Mouse (Mus musculus): ENCODE measurements around the gene Spon1.

Spon1 gene

GRCm38 (mm10) chr7:113765667-113766497 lies at the start of gene Spon1:
TSS of gene Spon1 (plus strand) at chr7:113765998.
- peak; percentile 25 for DNase-seq (ENCODE audit: low spot score)

DNA sequence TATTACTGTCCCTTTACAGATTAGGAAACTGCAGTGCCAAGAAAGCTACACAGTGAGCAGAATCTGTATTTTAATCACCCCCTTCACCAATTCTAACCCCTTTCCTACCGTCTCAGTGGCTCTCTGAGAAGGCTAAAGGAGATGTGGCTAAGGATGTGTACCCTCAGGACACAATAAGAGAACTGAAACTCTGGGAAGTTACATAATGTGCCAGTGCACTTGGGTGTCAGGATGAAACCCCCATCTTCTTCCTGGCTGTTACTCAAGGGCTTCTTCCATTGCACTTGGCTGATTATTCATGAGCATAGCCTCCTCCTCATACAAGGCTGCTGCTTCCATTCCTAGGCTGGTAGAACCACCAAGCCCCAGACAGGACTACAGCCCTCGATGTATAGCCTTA lies 43.8 kb upstream of the Spon1 start:
- DNase-seq (ENCODE audit: low spot score), result no peak

DNA sequence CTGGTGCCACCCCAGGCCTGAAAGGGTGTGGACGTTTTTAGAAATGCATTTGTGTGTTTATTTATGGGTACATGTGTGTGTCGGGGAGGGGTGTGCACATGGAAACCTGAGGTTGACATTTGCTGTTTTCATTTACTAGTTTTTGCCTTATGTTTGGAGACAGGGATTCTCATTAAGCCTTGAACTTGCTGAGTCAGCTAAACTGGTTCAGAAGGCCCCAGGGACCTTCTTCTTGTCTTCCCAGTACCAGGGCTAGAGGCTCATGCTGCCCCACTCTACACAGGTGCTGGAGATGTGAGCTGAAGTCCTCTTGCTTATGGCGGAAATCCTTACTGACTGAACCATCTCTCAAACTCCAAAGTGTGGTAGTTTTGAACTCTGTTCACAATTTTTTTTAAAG lies 41.9 kb upstream of the Spon1 start:
- DNase-seq (ENCODE audit: low spot score), result no peak

- DNase-seq (ENCODE audit: low spot score), result no peak
Measured at GRCm38 (mm10) chr7:113727999-113728713, 37.6 kb upstream of the Spon1 start.

GRCm38 (mm10) chr7:113728926-113729325 lies 36.9 kb upstream of the Spon1 start:
- DNase-seq (ENCODE audit: low spot score), result no peak

GRCm38 (mm10) chr7:113730406-113731247 lies 35.2 kb upstream of the Spon1 start:
- no peak for DNase-seq (ENCODE audit: low spot score)

DNA sequence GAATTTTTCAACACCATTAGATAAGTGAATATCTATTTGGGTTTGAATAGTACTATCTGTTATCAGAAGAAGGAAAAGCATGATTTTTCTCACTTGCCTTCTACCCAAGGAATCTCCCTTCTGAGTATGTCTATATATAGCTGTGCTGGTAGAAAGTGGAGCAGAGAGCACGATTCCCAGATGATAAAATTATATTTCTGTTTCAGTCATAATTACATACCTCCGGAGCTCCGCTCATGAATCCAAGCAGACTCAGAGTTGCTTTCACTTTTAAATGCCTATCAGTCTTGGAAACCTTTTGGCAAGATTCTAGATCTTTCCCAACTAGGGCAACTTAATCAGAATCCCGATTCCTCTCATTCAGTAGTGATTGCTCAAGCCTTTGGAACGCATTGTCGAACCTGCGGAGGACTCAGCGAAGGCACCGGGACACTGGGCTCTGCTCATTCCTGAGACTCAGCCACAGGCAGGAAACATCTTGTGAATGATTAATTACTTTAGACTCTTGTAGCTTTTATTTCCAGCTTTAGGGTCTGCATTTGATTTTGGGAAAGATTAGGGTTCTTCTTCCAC lies 27.9 kb upstream of the Spon1 start:
- no peak for DNase-seq (ENCODE audit: low spot score)

DNA sequence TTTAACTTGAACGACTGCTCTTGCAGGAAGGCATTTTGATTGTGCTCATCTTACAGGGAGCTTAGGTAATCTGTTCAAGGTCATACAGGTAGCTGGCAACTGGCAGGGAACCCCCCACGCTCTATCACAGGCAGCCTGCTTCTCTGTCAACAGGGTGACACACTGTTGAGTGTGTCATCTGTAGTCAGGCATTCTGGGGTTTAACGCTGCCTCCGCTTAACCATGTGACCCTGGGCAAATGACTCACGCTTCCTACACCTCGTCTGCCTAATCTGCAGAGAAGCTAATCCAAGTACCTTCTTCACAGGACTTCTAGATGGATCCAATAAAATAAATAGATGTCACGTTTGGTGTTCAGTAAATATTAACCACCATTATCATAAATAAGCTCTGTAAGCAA lies 26.6 kb upstream of the Spon1 start:
- no peak for DNase-seq (ENCODE audit: low spot score)

DNA sequence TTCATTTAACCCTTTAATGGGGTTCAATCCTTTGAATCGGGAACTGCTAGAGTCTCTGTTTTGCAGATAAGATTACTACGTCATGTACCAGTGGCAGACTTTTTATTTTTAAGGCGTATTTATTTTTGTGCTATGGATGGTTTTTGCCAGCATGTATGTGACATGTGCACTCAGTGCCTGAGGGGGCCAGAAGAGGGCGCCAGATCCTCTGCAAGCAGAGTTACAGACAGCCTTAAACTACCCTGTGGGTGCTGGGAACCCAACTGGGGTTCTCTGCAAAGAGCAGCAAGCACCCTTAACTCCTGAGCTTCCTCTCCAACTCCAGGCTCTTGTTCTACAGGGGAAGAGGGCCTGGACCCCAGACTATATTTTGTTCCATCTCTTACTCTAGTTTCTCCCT lies 23.2 kb upstream of the Spon1 start:
- no peak for DNase-seq (ENCODE audit: low spot score)

DNA sequence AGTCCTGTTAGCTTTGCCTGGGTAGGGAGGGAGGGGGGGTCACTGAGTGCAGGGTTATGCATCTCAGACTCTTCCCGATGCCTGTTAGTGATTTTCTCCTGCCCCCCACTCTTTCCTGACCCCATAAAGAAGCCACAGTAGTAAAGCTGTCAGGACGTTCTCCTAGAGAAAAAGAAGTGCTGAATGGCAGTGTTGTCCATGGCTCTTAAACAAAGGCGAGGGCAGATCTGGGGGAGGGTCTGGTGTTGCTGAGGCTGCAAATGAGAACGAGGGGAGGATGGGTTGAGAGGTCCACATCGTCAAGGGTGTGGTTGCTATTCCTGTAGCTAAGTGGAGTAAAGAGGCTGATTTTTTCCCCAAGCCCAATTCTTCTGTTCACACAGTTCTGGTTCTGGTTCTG lies 21.8 kb upstream of the Spon1 start:
- no peak for DNase-seq (ENCODE audit: low spot score)

- DNase-seq (ENCODE audit: low spot score), result no peak
Measured at GRCm38 (mm10) chr7:113756616-113757015, 9.2 kb upstream of the Spon1 start.

DNA sequence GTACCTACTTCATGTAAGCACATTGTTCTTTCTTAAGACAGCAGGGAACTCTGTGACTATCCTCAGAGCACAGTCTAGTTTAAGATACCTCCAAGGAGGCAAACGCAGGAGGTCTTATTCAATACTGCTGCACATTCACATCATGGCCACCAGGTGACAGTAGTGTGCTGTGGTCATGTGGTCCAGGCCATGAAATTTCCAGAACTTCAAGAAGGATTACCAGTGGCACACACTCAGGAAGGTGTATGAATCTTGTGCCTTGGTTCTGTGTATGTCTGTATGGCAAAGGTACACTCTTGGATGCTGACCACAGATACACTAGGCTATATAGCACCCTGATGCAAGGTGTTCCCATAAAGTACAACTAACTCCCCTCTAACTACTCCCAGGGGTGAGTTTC lies 6.6 kb upstream of the Spon1 start:
- DNase-seq (ENCODE audit: low spot score), result peak; percentile 15

- no peak for DNase-seq (ENCODE audit: low spot score)
Measured at GRCm38 (mm10) chr7:113765133-113765532, 665 bp upstream of the Spon1 start.

DNA sequence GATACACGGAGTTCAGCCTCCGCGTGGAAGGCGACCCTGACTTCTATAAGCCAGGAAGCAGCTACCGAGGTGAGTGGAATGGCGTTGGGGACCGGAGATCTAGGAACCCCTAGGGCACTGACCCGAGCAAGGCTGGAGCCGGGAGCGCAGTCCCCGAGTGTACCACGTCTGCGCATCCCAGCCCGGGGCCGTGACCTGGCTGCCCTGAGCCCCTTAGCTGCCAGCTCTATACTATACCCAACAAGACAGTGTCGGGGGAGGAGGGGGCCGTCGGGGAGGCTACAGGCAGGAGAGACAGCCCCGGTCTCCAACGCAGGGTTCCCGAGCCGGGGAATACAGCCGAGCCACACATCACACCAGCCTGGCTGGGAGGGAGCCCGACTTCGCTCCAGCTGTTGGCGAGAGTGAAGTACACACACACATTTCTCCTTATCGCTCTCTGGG lies 722 bp downstream of the Spon1 start:
- DNase-seq (ENCODE audit: low spot score), result no peak

DNA sequence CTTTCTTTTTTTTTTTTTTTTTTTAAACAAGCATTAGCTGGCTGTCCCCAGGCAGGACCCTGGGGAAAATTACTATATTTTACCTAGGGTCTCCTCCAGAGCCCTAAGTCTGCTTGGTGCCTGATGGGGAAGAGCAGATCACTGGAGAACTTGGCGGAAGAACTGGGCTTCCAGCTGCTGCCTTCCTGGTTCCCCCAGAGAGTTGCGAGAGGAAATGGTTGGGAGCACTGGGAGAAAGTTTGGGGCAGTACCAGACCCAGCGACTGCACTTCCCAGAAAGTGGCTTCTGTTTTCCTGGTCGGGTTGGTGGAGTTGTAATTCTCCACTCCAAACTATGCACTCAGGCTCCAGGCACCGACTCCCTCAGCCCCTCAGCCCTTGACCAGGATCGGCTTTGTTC lies 1.7 kb downstream of the Spon1 start:
- no peak for DNase-seq (ENCODE audit: low spot score)

DNA sequence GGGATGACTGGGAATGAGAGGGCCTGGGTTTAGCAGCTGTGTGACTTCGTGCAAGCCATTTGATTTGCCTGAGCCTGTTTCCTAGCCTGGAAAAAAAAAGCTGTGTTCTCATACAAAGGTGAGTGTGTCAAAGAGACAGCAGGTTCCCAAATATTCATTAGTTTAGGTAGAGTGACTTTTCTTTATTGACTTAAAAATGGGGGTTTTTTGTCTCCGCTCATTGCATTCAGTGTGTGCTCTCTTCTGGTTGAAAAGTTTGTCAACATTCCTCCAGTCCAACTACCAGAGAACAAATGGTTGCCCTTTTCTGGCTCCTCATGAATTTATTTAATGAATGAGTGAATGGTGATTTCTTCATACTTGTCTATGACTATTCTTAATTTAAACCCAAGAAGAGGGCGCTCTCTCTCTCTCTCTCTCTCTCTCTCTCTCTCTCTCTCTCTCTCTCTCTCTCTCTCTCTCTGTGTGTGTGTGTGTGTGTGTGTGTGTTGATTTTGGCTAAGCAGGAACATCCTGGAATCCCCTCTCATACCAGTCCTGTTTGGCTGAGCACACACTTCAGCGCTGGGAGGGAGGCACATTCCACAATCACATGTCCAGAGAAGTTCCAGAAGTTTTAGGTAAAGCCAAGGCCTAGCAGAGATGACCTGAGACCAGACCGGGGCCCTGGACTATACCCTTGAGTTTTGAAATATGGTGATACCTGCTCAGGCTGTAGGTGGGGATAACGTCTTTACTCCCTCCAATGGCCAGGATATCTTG lies 2.6 kb downstream of the Spon1 start:
- no peak for DNase-seq (ENCODE audit: low spot score)

DNA sequence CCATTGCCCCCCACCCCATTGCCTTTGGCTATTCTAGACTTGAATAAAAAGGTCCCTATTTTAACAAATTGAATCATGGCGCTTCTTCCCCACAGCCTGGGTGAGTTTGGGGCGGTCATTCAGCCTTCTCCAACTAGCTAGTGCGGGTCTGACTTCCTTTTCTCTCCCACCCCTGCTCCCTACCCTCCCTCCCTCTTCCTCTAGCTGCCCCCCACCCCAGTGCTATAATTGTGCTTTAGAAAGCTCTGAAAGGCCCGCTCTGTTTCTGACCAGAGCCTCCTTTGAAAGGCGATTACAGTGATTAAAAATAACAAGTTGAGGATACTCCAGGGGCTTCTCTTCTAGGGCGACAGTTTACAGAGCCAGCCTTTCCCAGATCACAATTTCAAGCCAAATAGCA lies 3.5 kb downstream of the Spon1 start:
- DNase-seq (ENCODE audit: low spot score), result no peak

- DNase-seq (ENCODE audit: low spot score), result no peak
Measured at GRCm38 (mm10) chr7:113772135-113772534, 6.3 kb downstream of the Spon1 start.

GRCm38 (mm10) chr7:113773436-113773835 lies 7.6 kb downstream of the Spon1 start:
- no peak for DNase-seq (ENCODE audit: low spot score)

DNA sequence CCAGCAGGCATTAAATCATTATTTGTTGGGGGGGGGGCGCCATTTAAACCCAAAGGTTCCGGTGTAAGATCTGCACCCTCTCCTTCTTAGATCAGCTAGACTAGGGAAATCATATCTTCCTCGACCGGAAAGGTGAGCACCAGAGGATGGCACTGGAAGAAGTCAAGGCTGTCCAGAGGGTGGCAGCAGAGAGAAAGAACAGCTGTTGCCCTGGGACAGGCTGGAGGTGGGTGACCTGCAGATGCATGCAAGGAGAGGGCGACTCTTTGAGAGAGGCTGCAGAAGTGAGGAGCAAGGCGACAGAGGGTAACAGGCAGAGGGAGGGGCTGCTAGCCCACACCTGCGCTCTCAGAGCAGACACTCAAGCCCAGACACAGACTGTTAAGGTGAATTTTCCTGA lies 8.2 kb downstream of the Spon1 start:
- DNase-seq (ENCODE audit: low spot score), result peak; percentile 28

DNA sequence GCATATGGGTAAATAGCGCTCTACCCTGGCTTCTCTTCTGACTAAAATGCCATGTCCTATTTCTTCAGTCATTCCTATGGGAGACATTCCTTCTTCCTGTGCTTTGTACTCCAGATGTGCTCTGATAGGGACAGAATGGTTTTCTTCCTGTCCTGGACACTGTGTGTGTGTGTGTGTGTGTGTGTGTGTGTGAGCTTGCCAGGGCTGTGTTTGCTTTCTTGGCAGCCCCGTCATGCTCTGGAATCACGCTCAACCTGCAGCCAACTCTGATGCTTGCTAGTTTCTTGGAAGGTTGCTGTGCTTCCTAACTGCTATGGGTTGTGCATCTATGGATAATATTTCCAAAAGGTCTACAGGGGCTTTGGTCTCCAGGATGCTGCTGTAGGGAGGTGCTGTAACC lies 9.1 kb downstream of the Spon1 start:
- DNase-seq (ENCODE audit: low spot score), result no peak
